Mouse (Mus musculus) CH12.LX (cell line): ENCODE measurements around the gene Larp7. TPM values are rescaled to one million over a fixed set of nuclear protein-coding genes. Genes with fewer than 3 reads are reported as not detected.

Experiments used
- DNase-seq: peaks from one replicate; pipeline ENCODE4 v3.0.0-alpha.2; 2013; ENCODE audit errors: extremely low read depth
- H3K27ac ChIP-seq: 2 replicates; pipeline ENCODE4 v1.5.1; 2012; ENCODE audit warnings: low read depth, mild to moderate bottlenecking, control low read depth, moderate library complexity; ENCODE audit not compliant: insufficient read depth
- H3K27me3 ChIP-seq: replicated peaks from 2 replicates; pipeline ENCODE3; 2012; ENCODE audit warnings: inconsistent platforms
- H3K36me3 ChIP-seq, 2 experiments: replicated peaks in 1 of 2; 2 replicates each; pipeline versions ENCODE3 to v1.6.1; 2012; ENCODE audit warnings: inconsistent platforms in 1 of 2, low read length in 1 of 2, mild to moderate bottlenecking in 1 of 2, mixed read lengths in 1 of 2, moderate library complexity in 1 of 2; ENCODE audit not compliant: control insufficient read depth in 1 of 2, insufficient read depth in 1 of 2
- H3K4me1 ChIP-seq, 2 experiments: 2 replicates each; pipeline ENCODE4 v1.6.1; 2012; ENCODE audit warnings: inconsistent platforms in 1 of 2, moderate library complexity in 1 of 2; ENCODE audit not compliant: insufficient read depth in 2 of 2, control insufficient read depth in 1 of 2
- H3K4me2 ChIP-seq: 2 replicates; pipeline ENCODE4 v1.6.1; 2012; ENCODE audit warnings: low read depth, mild to moderate bottlenecking, control low read depth; ENCODE audit not compliant: poor library complexity, insufficient read depth, severe bottlenecking
- H3K4me3 ChIP-seq, 3 experiments: fragments of 150-350 bp in 1 of 3; sonication (generic) in 1 of 3; replicated peaks in 1 of 3; 2 replicates each; pipeline versions ENCODE3 to v1.5.1; 2011 to 2012; ENCODE audit warnings: low read depth in 2 of 3, low read length in 2 of 3, mild to moderate bottlenecking in 2 of 3, moderate library complexity in 2 of 3, control low read depth in 1 of 3, improper control_type of control experiment in 1 of 3, inconsistent platforms in 1 of 3, mixed read lengths in 1 of 3; ENCODE audit not compliant: poor library complexity in 1 of 3
- H3K79me2 ChIP-seq: replicated peaks from 2 replicates; pipeline ENCODE4 v1.6.1; 2012; ENCODE audit warnings: mild to moderate bottlenecking, moderate library complexity; ENCODE audit not compliant: control insufficient read depth, poor library complexity, insufficient read depth, severe bottlenecking; ENCODE audit errors: extremely low read depth
- H3K9ac ChIP-seq: 2 replicates; pipeline ENCODE4 v1.6.1; 2012; ENCODE audit warnings: low read depth, mild to moderate bottlenecking, control low read depth, moderate library complexity; ENCODE audit not compliant: insufficient read depth
- H3K9me3 ChIP-seq: replicated peaks from 2 replicates; pipeline ENCODE3; 2012; ENCODE audit warnings: low read length, inconsistent platforms, mixed read lengths
- BHLHE40 ChIP-seq: IDR thresholded peaks from 2 replicates; pipeline ENCODE4 v1.6.1; 2011; ENCODE audit warnings: mild to moderate bottlenecking, low read depth, low read length, improper control_type of control experiment
- CHD2 ChIP-seq: IDR thresholded peaks from 2 replicates; pipeline ENCODE4 v1.6.1; 2011; ENCODE audit warnings: low read length, improper control_type of control experiment
- EP300 ChIP-seq: IDR thresholded peaks from 2 replicates; pipeline ENCODE4 v1.6.1; 2011; ENCODE audit warnings: low read length, improper control_type of control experiment
- ETS1 ChIP-seq: conservative IDR thresholded peaks from 2 replicates; pipeline ENCODE4 v1.6.1; 2012; ENCODE audit warnings: low read depth, mild to moderate bottlenecking, inconsistent platforms, low read length, improper control_type of control experiment, moderate library complexity
- IRF4 ChIP-seq: IDR thresholded peaks from 2 replicates; pipeline ENCODE4 v1.6.1; 2014; ENCODE audit warnings: low read depth, mild to moderate bottlenecking, inconsistent platforms, low read length, improper control_type of control experiment
- JUND ChIP-seq: conservative IDR thresholded peaks from 2 replicates; pipeline ENCODE4 v1.6.1; 2011; ENCODE audit warnings: low read depth, low read length, improper control_type of control experiment
- KAT2A ChIP-seq: IDR thresholded peaks from 2 replicates; pipeline ENCODE4 v1.6.1; 2012; ENCODE audit warnings: low read length, improper control_type of control experiment, inconsistent platforms; ENCODE audit not compliant: insufficient replicate concordance
- MAZ ChIP-seq: IDR thresholded peaks from 2 replicates; pipeline ENCODE4 v1.6.1; 2012; ENCODE audit warnings: low read depth, mild to moderate bottlenecking, inconsistent platforms, low read length, improper control_type of control experiment, moderate library complexity
- MEF2A ChIP-seq: IDR thresholded peaks from 2 replicates; pipeline ENCODE4 v1.6.1; 2014; ENCODE audit warnings: low read depth, mild to moderate bottlenecking, inconsistent platforms, low read length, improper control_type of control experiment, borderline replicate concordance
- MXI1 ChIP-seq: IDR thresholded peaks from 2 replicates; pipeline ENCODE4 v1.6.1; 2011; ENCODE audit warnings: mild to moderate bottlenecking, low read depth, low read length, improper control_type of control experiment
- MYC ChIP-seq: IDR thresholded peaks from 2 replicates; pipeline ENCODE4 v1.6.1; 2011; ENCODE audit warnings: low read depth, mild to moderate bottlenecking, improper control_type of control experiment, low read length
- POLR2AphosphoS2 ChIP-seq: IDR thresholded peaks from 2 replicates; pipeline ENCODE4 v1.6.1; 2011; ENCODE audit warnings: low read depth, low read length, improper control_type of control experiment
- SMC3 ChIP-seq: IDR thresholded peaks from 2 replicates; pipeline ENCODE4 v1.6.1; 2011; ENCODE audit warnings: low read depth, low read length, improper control_type of control experiment
- UBTF ChIP-seq: IDR thresholded peaks from 2 replicates; pipeline ENCODE4 v1.6.1; 2012; ENCODE audit warnings: low read depth, mild to moderate bottlenecking, inconsistent platforms, low read length, improper control_type of control experiment, moderate library complexity
- USF1 ChIP-seq: IDR thresholded peaks from 2 replicates; pipeline ENCODE4 v1.6.1; 2014; ENCODE audit warnings: low read depth, mild to moderate bottlenecking, inconsistent platforms, low read length, improper control_type of control experiment
- ZMIZ1 ChIP-seq: IDR thresholded peaks from 2 replicates; pipeline ENCODE4 v1.6.1; 2012; ENCODE audit warnings: low read depth, mild to moderate bottlenecking, inconsistent platforms, low read length, improper control_type of control experiment
- ZNF384 ChIP-seq: IDR thresholded peaks from 2 replicates; pipeline ENCODE4 v1.6.1; 2012; ENCODE audit warnings: low read depth, low read length, improper control_type of control experiment, inconsistent platforms
- dilution Hi-C: fragments of 300-500 bp; cut with MboI; formaldehyde crosslinking; loops from 2 replicates; pipeline ENCODE4 v1.14.3; 2020; ENCODE audit warnings: low sequenced_read_pairs; ENCODE audit not compliant: extremely low pct_unique_long_range_greater_than_20kb, extremely low pct_ligation_motif_present
- in situ Hi-C: fragments of 300-500 bp; cut with MboI; formaldehyde crosslinking; loops from 3 replicates; pipeline ENCODE4 v1.14.3; 2019; ENCODE audit warnings: low sequenced_read_pairs, low pct_ligation_motif_present, low pct_unique_long_range_greater_than_20kb, mixed read lengths
- polyA plus RNA-seq: library from polyadenylated mRNA; unstranded; fragments of >175 nt; gene quantifications from 2 replicates; pipeline ENCODE4 v1.2.1, GENCODE M21; 2012; ENCODE audit warnings: low read depth; ENCODE audit not compliant: insufficient read length
- total RNA-seq, 2 experiments: library from RNA; depleted of rRNA; stranded (reverse); fragments of 300-350 nt in 1 of 2; fragments of >200 nt in 1 of 2; gene quantifications; 2 replicates each; pipeline ENCODE4 v1.2.3; 2012 to 2014

Larp7 gene
- total and polyA plus RNA-seq, 3 experiments: 28.9 to 70.6 (median 35.5) TPM

GRCm38 (mm10) chr3:127543976-127544375, 9.2 kb downstream of the Larp7 start:
- in situ Hi-C loops: loop anchor here (25.0 kb wide), 1 partner anchor 207 kb away; no protein-coding TSS in a partner anchor
- dilution Hi-C loops: no loop called here

DNA sequence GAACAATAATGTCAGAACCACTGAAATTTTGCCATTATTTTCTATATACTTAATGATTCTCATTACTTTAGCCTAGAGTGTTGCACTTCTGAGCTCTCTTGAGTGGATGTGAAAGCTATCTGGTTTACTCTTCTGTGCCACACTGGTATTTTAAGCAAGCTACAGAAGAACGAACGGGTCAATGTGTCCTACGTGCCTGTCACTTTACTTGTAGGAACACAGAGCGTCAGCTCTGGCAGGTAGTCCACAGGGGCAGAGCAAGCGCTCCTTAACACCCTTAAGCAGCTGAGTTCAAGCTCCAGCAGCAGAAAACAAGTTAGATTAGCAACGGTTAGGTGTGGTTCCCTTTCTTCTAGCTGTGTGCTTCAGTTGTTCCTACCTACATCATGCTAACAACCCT, 14.0 kb downstream of the Larp7 start:
- H3K36me3 ChIP-seq: peaks cover 6 to 44% of the 10 kb centered on the region in 2 experiments
- no peak for DNase-seq
- no peak overlapping the region for H3K27ac ChIP-seq
- in situ Hi-C loops (loop anchor here (25.0 kb wide), 1 partner anchor 202 kb away; no protein-coding TSS in a partner anchor), dilution Hi-C loops (no loop called here)
- H3K9me3 ChIP-seq: no peaks in the 10 kb centered on the region
- H3K27me3 ChIP-seq: no peaks in the 10 kb centered on the region
- no peaks in the 10 kb centered on the region for H3K4me1 ChIP-seq
- no peak overlapping the region for H3K9ac ChIP-seq
- TF ChIP-seq ETS1 (no peak), KAT2A (no peak), MXI1 (no peak), ZMIZ1 (no peak), CHD2 (no peak)
- H3K79me2 ChIP-seq: no peaks in the 10 kb centered on the region
- no peak overlapping the region for H3K4me2 ChIP-seq
- H3K4me3 ChIP-seq: no peak overlapping the region

More at GRCm38 (mm10) chr3:127543976-127544375, 9.2 kb downstream of the Larp7 start:
- Histone ChIP-seq H3K9ac (no peak overlapping the region), H3K27ac (no peak overlapping the region), H3K36me3 (peaks cover 20 to 56% of the 10 kb centered on the region in 2 experiments), H3K4me2 (no peak overlapping the region), H3K4me1 (no peaks in the 10 kb centered on the region)
- TF ChIP-seq SMC3 (no peak), MEF2A (no peak), ZNF384 (no peak), JUND (no peak), EP300 (no peak), POLR2AphosphoS2 (no peak), MAZ (no peak), USF1 (no peak)
- TF ChIP-seq, all 38 proteins: peak for 0
- Histone ChIP-seq H3K9me3 (no peaks in the 10 kb centered on the region), H3K4me3 (no peak overlapping the region), H3K27me3 (no peaks in the 10 kb centered on the region), H3K79me2 (no peaks in the 10 kb centered on the region)
- DNase-seq: no peak

DNA sequence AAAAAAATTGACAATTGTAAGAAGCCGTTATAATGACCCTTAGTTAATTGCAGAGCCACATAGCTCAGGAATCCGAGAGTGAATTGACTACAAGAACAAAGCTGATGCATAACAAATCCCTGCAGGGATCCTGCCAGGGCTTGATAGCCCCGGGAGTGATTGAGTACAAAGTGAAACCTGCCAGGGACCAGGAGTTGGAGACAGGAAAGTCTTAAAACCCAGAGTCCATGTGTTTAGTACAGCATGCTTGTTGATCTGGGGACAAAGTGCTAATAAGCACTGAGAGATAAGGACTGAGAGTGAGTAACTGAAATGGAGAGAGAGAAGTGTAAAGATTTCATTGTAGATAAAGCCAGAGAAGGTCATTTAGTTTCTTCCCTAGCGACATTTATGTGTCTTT, 22.9 kb downstream of the Larp7 start:
- no peak for DNase-seq
- Histone ChIP-seq H3K9me3 (no peaks in the 10 kb centered on the region), H3K27me3 (no peaks in the 10 kb centered on the region), H3K79me2 (no peaks in the 10 kb centered on the region), H3K4me2 (peak overlapping the region; percentile 36), H3K9ac (no peak overlapping the region), H3K4me1 (peaks cover 4 to 8% of the 10 kb centered on the region in 2 experiments), H3K4me3 (no peak overlapping the region), H3K36me3 (peaks cover 0 to 3% of the 10 kb centered on the region in 2 experiments), H3K27ac (no peak overlapping the region)
- TF ChIP-seq USF1 (no peak), KAT2A (no peak), MYC (no peak), BHLHE40 (no peak), UBTF (no peak), EP300 (no peak), IRF4 (no peak)
- dilution Hi-C loops: no loop called here
- in situ Hi-C loops: loop anchor here (25.0 kb wide), 1 partner anchor 193 kb away; no protein-coding TSS in a partner anchor
